Mouse (Mus musculus): ENCODE results near the gene Fzr1. TPM values are rescaled to one million over a fixed set of nuclear protein-coding genes. Genes with fewer than 3 reads are reported as not detected.

The Fzr1 gene
- polyA plus RNA-seq, 1 experiment from 2014 or later, result 127 TPM

GRCm38 (mm10) chr10:81407539-81408423 lies 29.5 kb upstream of the Fzr1 start:
- Histone ChIP-seq H3K4me3 (replicated peaks) (peak overlapping the region; percentile 36), H3K4me2 (peak overlapping the region; percentile 39), H3K9ac (no peak overlapping the region), H3K36me3 (replicated peaks) (no peaks in the 10 kb centered on the region; the same call in 1 of the 2 replicates), H3K27ac (replicated peaks) (peak overlapping the region; percentile 53; the same call in 1 of the 2 replicates), H3K4me1 (replicated peaks) (peaks cover 91% of the 10 kb centered on the region), H3K9me3 (replicated peaks) (no peaks in the 10 kb centered on the region), H3K27me3 (peaks cover 65% of the 10 kb centered on the region)
- WGBS (ENCODE audit: insufficient replicate concordance), result 19% methylated on average over 31 of the region's 31 CpGs
- ATAC-seq (ENCODE audit: insufficient read depth), result no peak

- H3K27me3 ChIP-seq, result peaks cover 68% of the 10 kb centered on the region
- peak overlapping the region; percentile 39 for H3K4me2 ChIP-seq
- WGBS (ENCODE audit: insufficient replicate concordance), result 19% methylated on average over 24 of the region's 24 CpGs
- ATAC-seq (ENCODE audit: insufficient read depth), result no peak
- no peaks in the 10 kb centered on the region for H3K9me3 ChIP-seq (replicated peaks)
- no peak overlapping the region for H3K27ac ChIP-seq (replicated peaks)
- peaks cover 91% of the 10 kb centered on the region for H3K4me1 ChIP-seq (replicated peaks)
- peak overlapping the region; percentile 36 for H3K4me3 ChIP-seq (replicated peaks)
- H3K36me3 ChIP-seq (replicated peaks), result no peaks in the 10 kb centered on the region; the same call in 1 of the 2 replicates
- no peak overlapping the region for H3K9ac ChIP-seq
Observed at GRCm38 (mm10) chr10:81406504-81407440, 28.5 kb upstream of the Fzr1 start.

- H3K4me2 ChIP-seq, result no peak overlapping the region
- H3K27me3 ChIP-seq, result peaks cover 68% of the 10 kb centered on the region
- H3K9ac ChIP-seq, result no peak overlapping the region
- no peaks in the 10 kb centered on the region for H3K9me3 ChIP-seq (replicated peaks)
- H3K4me1 ChIP-seq (replicated peaks), result peaks cover 91% of the 10 kb centered on the region
- H3K27ac ChIP-seq (replicated peaks), result no peak overlapping the region
- ATAC-seq (ENCODE audit: insufficient read depth), result no peak
- H3K36me3 ChIP-seq (replicated peaks), result peaks cover 2% of the 10 kb centered on the region
- no peak overlapping the region for H3K4me3 ChIP-seq (replicated peaks)
- 33% methylated on average over 13 of the region's 13 CpGs for WGBS (ENCODE audit: insufficient replicate concordance)
Observed at GRCm38 (mm10) chr10:81405588-81406201, 27.4 kb upstream of the Fzr1 start.

- H3K4me1 ChIP-seq (replicated peaks), result peaks cover 81% of the 10 kb centered on the region
- H3K4me3 ChIP-seq (replicated peaks), result no peak overlapping the region
- H3K27ac ChIP-seq (replicated peaks), result 0 out of 2 replicates have a peak overlapping the region, but pooled peaks have one; percentile 9
- H3K4me2 ChIP-seq, result peak overlapping the region; percentile 25
- no peak overlapping the region for H3K9ac ChIP-seq
- WGBS (ENCODE audit: insufficient replicate concordance), result 19% methylated on average over 18 of the region's 18 CpGs
- no peaks in the 10 kb centered on the region for H3K9me3 ChIP-seq (replicated peaks)
- H3K36me3 ChIP-seq (replicated peaks), result peaks cover 11% of the 10 kb centered on the region
- no peak for ATAC-seq (ENCODE audit: insufficient read depth)
- H3K27me3 ChIP-seq, result peaks cover 71% of the 10 kb centered on the region
Observed at GRCm38 (mm10) chr10:81404720-81405119, 26.4 kb upstream of the Fzr1 start.

GRCm38 (mm10) chr10:81404082-81404481 lies 25.8 kb upstream of the Fzr1 start:
- Histone ChIP-seq H3K36me3 (replicated peaks) (peaks cover 17% of the 10 kb centered on the region), H3K4me3 (replicated peaks) (no peak overlapping the region), H3K27ac (replicated peaks) (no peak overlapping the region), H3K4me2 (no peak overlapping the region; the same call in 1 of the 2 replicates), H3K9ac (no peak overlapping the region), H3K4me1 (replicated peaks) (peaks cover 75% of the 10 kb centered on the region), H3K27me3 (peaks cover 67% of the 10 kb centered on the region), H3K9me3 (replicated peaks) (no peaks in the 10 kb centered on the region)
- no peak for ATAC-seq (ENCODE audit: insufficient read depth)
- 33% methylated on average over 9 of the region's 9 CpGs for WGBS (ENCODE audit: insufficient replicate concordance)

GRCm38 (mm10) chr10:81403511-81403910 lies 25.2 kb upstream of the Fzr1 start:
- ATAC-seq (ENCODE audit: insufficient read depth), result no peak
- H3K27ac ChIP-seq (replicated peaks), result no peak overlapping the region
- no peak overlapping the region for H3K4me2 ChIP-seq
- peaks cover 61% of the 10 kb centered on the region for H3K27me3 ChIP-seq
- H3K4me1 ChIP-seq (replicated peaks), result peaks cover 69% of the 10 kb centered on the region
- H3K4me3 ChIP-seq (replicated peaks), result no peak overlapping the region
- H3K9me3 ChIP-seq (replicated peaks), result no peaks in the 10 kb centered on the region
- 79% methylated on average over 10 of the region's 10 CpGs for WGBS (ENCODE audit: insufficient replicate concordance)
- H3K36me3 ChIP-seq (replicated peaks), result peaks cover 17% of the 10 kb centered on the region
- no peak overlapping the region for H3K9ac ChIP-seq

GRCm38 (mm10) chr10:81402227-81402765 lies 24.0 kb upstream of the Fzr1 start:
- 42% methylated on average over 7 of the region's 7 CpGs for WGBS (ENCODE audit: insufficient replicate concordance)
- H3K4me3 ChIP-seq (replicated peaks), result no peak overlapping the region
- H3K27ac ChIP-seq (replicated peaks), result peak overlapping the region; percentile 61
- H3K4me1 ChIP-seq (replicated peaks), result peaks cover 57% of the 10 kb centered on the region
- no peak overlapping the region for H3K9ac ChIP-seq
- ATAC-seq (ENCODE audit: insufficient read depth), result no peak
- H3K36me3 ChIP-seq (replicated peaks), result peaks cover 17% of the 10 kb centered on the region
- H3K9me3 ChIP-seq (replicated peaks), result no peaks in the 10 kb centered on the region
- peak overlapping the region; percentile 48; the same call in 1 of the 2 replicates for H3K4me2 ChIP-seq
- H3K27me3 ChIP-seq, result peaks cover 49% of the 10 kb centered on the region

- no peaks in the 10 kb centered on the region for H3K9me3 ChIP-seq (replicated peaks)
- 16% methylated on average over 18 of the region's 18 CpGs for WGBS (ENCODE audit: insufficient replicate concordance)
- H3K9ac ChIP-seq, result no peak overlapping the region
- H3K4me1 ChIP-seq (replicated peaks), result peaks cover 51% of the 10 kb centered on the region
- H3K36me3 ChIP-seq (replicated peaks), result peaks cover 17% of the 10 kb centered on the region
- no peak overlapping the region for H3K4me3 ChIP-seq (replicated peaks)
- peak overlapping the region; percentile 61 for H3K27ac ChIP-seq (replicated peaks)
- peaks cover 43% of the 10 kb centered on the region for H3K27me3 ChIP-seq
- H3K4me2 ChIP-seq, result peak overlapping the region; percentile 48
- ATAC-seq (ENCODE audit: insufficient read depth), result peak; percentile 76
Observed at GRCm38 (mm10) chr10:81401521-81402226, 23.4 kb upstream of the Fzr1 start.

- ATAC-seq (ENCODE audit: insufficient read depth), result no peak
- H3K36me3 ChIP-seq (replicated peaks), result peaks cover 17% of the 10 kb centered on the region
- H3K9ac ChIP-seq, result no peak overlapping the region
- peaks cover 47% of the 10 kb centered on the region for H3K4me1 ChIP-seq (replicated peaks)
- peak overlapping the region; percentile 59 for H3K27ac ChIP-seq (replicated peaks)
- peak overlapping the region; percentile 48; the same call in 1 of the 2 replicates for H3K4me2 ChIP-seq
- no peaks in the 10 kb centered on the region for H3K9me3 ChIP-seq (replicated peaks)
- 49% methylated on average over 10 of the region's 10 CpGs for WGBS (ENCODE audit: insufficient replicate concordance)
- no peak overlapping the region for H3K4me3 ChIP-seq (replicated peaks)
- H3K27me3 ChIP-seq, result peaks cover 38% of the 10 kb centered on the region
Observed at GRCm38 (mm10) chr10:81401205-81401520, 22.8 kb upstream of the Fzr1 start.

Data from liver, embryonic 15.5 days (tissue).